Mouse (Mus musculus): ENCODE data around the gene Hibadh. TPM values are rescaled to one million over a fixed set of nuclear protein-coding genes. Genes with fewer than 3 reads are reported as not detected.

Hibadh gene
- polyA plus RNA-seq, 1 experiment from 2014 or later, result 83.0 TPM

- Histone ChIP-seq H3K27ac (ENCODE audit: low read length) (no peak overlapping the region), H3K9me3 (replicated peaks; ENCODE audit: control insufficient read depth, low read length) (no peaks in the 10 kb centered on the region), H3K4me3 (ENCODE audit: low read depth, low read length) (no peak overlapping the region), H3K27me3 (ENCODE audit: control insufficient read depth, insufficient read depth, low read depth, low read length) (no peaks in the 10 kb centered on the region), H3K4me2 (ENCODE audit: low read depth, low read length) (no peak overlapping the region), H3K9ac (ENCODE audit: low read depth, low read length) (no peak overlapping the region), H3K4me1 (ENCODE audit: control insufficient read depth, low read depth, low read length) (no peaks in the 10 kb centered on the region), H3K36me3 (ENCODE audit: control insufficient read depth, insufficient read depth) (no peaks in the 10 kb centered on the region)
- ATAC-seq (ENCODE audit: low read depth), result no peak
- WGBS (ENCODE audit: insufficient replicate concordance), result 69% methylated on average over 8 of the region's 8 CpGs
These were observed 135.3 kb downstream of the Hibadh start for GRCm38 (mm10) chr6:52504676-52505460.

GRCm38 (mm10) chr6:52502986-52503385 lies 137.2 kb downstream of the Hibadh start:
- no peaks in the 10 kb centered on the region for H3K4me1 ChIP-seq (ENCODE audit: control insufficient read depth, low read depth, low read length)
- ATAC-seq (ENCODE audit: low read depth), result no peak
- no peak overlapping the region for H3K4me3 ChIP-seq (ENCODE audit: low read depth, low read length)
- WGBS (ENCODE audit: insufficient replicate concordance), result 67% methylated on average over 2 of the region's 2 CpGs
- no peaks in the 10 kb centered on the region for H3K9me3 ChIP-seq (replicated peaks; ENCODE audit: control insufficient read depth, low read length)
- H3K36me3 ChIP-seq (ENCODE audit: control insufficient read depth, insufficient read depth), result no peaks in the 10 kb centered on the region
- H3K27me3 ChIP-seq (ENCODE audit: control insufficient read depth, insufficient read depth, low read depth, low read length), result no peaks in the 10 kb centered on the region
- no peak overlapping the region for H3K9ac ChIP-seq (ENCODE audit: low read depth, low read length)
- H3K27ac ChIP-seq (ENCODE audit: low read length), result no peak overlapping the region
- H3K4me2 ChIP-seq (ENCODE audit: low read depth, low read length), result no peak overlapping the region

- H3K36me3 ChIP-seq (ENCODE audit: control insufficient read depth, insufficient read depth), result no peaks in the 10 kb centered on the region
- H3K27me3 ChIP-seq (ENCODE audit: control insufficient read depth, insufficient read depth, low read depth, low read length), result no peaks in the 10 kb centered on the region
- 54% methylated on average over 1 of the region's 1 CpGs for WGBS (ENCODE audit: insufficient replicate concordance)
- H3K9me3 ChIP-seq (replicated peaks; ENCODE audit: control insufficient read depth, low read length), result no peaks in the 10 kb centered on the region
- no peak for ATAC-seq (ENCODE audit: low read depth)
- H3K4me3 ChIP-seq (ENCODE audit: low read depth, low read length), result no peak overlapping the region
- H3K4me2 ChIP-seq (ENCODE audit: low read depth, low read length), result no peak overlapping the region
- no peak overlapping the region for H3K27ac ChIP-seq (ENCODE audit: low read length)
- no peak overlapping the region for H3K9ac ChIP-seq (ENCODE audit: low read depth, low read length)
- H3K4me1 ChIP-seq (ENCODE audit: control insufficient read depth, low read depth, low read length), result no peaks in the 10 kb centered on the region
These were observed 138.7 kb downstream of the Hibadh start for GRCm38 (mm10) chr6:52501479-52501878.

Other genes starting within 250 kb of the Hibadh start
- 109 and 110 TPM in 2 replicates for gene Tax1bp1, start 73.3 kb upstream of the Hibadh start, polyA plus RNA-seq (2015; fragmentation: Nextera tagmentation; extraction: Ambion mirVana)

Measured in liver, embryonic 16.5 days (tissue).